Mouse (Mus musculus) adrenal gland, postnatal 25 days (tissue): ENCODE results near the gene Krtap5-3. TPM values are rescaled to one million over a fixed set of nuclear protein-coding genes. Genes with fewer than 3 reads are reported as not detected.

ENCODE experiments used
- total RNA-seq: library from RNA; stranded (reverse); gene quantifications from 2 replicates; pipeline ENCODE4 v1.2.3, GENCODE M21; 2021

The Krtap5-3 gene
- total RNA-seq, 1 experiment from 2014 or later: not detected

Other genes with a start within 250 kb of the Krtap5-3 start
- 50.3 and 56.9 TPM in 2 replicates for gene Mob2, start 140.3 kb upstream of the Krtap5-3 start, total RNA-seq
- 3.9 and 4.7 TPM in 2 replicates for gene Dusp8, start 105.5 kb upstream of the Krtap5-3 start, total RNA-seq
- gene Gm45618, start 80.6 kb upstream of the Krtap5-3 start, total RNA-seq: not detected in 2 replicates
- gene Gm39115, start 65.3 kb upstream of the Krtap5-3 start, total RNA-seq: not detected in 2 replicates
- not detected in 2 replicates for gene Gm45337, start 56.8 kb upstream of the Krtap5-3 start, total RNA-seq
- gene Gm29735, start 44.3 kb upstream of the Krtap5-3 start, total RNA-seq: not detected in 2 replicates
- not detected in 2 replicates for gene Gm4553, start 35.6 kb upstream of the Krtap5-3 start, total RNA-seq
- not detected in 2 replicates for gene Krtap5-2, start 25.4 kb upstream of the Krtap5-3 start, total RNA-seq
- not detected in 2 replicates for gene Gm10153, start 11.0 kb upstream of the Krtap5-3 start, total RNA-seq
- gene Gm7579, start 10.5 kb downstream of the Krtap5-3 start, total RNA-seq: not detected in 2 replicates
- not detected in 2 replicates for gene Krtap5-5, start 28.6 kb downstream of the Krtap5-3 start, total RNA-seq
- gene Gm40460, start 39.7 kb downstream of the Krtap5-3 start, total RNA-seq: not detected in 2 replicates
- gene Gm2431, start 57.0 kb downstream of the Krtap5-3 start, total RNA-seq: not detected in 2 replicates
- gene Gm4559, start 73.0 kb downstream of the Krtap5-3 start, total RNA-seq: not detected in 2 replicates
- not detected in 2 replicates for gene Krtap5-1, start 95.8 kb downstream of the Krtap5-3 start, total RNA-seq
- gene Krtap5-4, start 102.2 kb downstream of the Krtap5-3 start, total RNA-seq: not detected in 2 replicates
- 3.0 and 4.1 TPM in 2 replicates for gene Ifitm10, start 172.4 kb downstream of the Krtap5-3 start, total RNA-seq
- gene Gm49369, start 181.3 kb downstream of the Krtap5-3 start, total RNA-seq: 0.55 TPM in 1 of 2 replicates, not detected in the other
- gene Ctsd, start 186.7 kb downstream of the Krtap5-3 start, total RNA-seq: 1,030 and 1,043 TPM in 2 replicates
- not detected in 2 replicates for gene Syt8, start 233.5 kb downstream of the Krtap5-3 start, total RNA-seq
- gene Tnni2, start 240.4 kb downstream of the Krtap5-3 start, total RNA-seq: not detected in 2 replicates